Mouse (Mus musculus): ENCODE measurements around the gene Crb2. TPM values are rescaled to one million over a fixed set of nuclear protein-coding genes. Genes with fewer than 3 reads are reported as not detected.

Gene Crb2
- polyA plus RNA-seq (2015; fragmentation: Nextera tagmentation; extraction: Ambion mirVana): 4.2 and 5.3 TPM in 2 replicates

DNA sequence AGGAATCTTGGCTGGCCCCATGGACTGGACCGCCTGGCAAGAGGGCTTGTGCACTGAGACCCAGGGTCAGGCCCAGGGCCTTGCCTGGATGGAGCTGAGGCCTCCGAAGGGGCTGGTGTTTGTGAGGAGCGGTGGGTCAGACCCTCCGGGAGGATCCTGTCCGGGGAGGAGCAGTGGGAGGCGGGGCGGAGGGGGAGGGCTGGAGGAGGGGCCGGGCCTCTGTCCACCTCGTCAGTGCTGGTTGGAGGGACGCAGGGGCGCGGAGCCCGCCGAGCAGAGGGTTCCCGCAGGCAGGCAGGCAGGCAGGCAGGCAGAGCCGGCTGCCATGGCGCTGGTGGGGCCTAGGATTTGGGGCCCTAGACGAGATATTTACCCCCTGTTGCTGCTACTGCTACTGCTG, at the start of gene Crb2:
Gene Crb2 (plus strand): TSS at position 234 of the 400 bp plus-strand sequence.
- Histone ChIP-seq H3K4me3 (ENCODE audit: low read depth, low read length) (peak within 1 kb of the TSS; percentile 30), H3K36me3 (ENCODE audit: control insufficient read depth, insufficient read depth, low read length) (no peaks in the 10 kb centered on the region), H3K9ac (ENCODE audit: low read depth, low read length) (peak within 1 kb of the TSS; percentile 53), H3K4me2 (ENCODE audit: low read length) (peak within 1 kb of the TSS; percentile 43), H3K27ac (ENCODE audit: low read length) (peak within 1 kb of the TSS; percentile 48), H3K4me1 (ENCODE audit: control insufficient read depth, insufficient read depth, low read length) (peaks cover 31% of the 10 kb centered on the region), H3K9me3 (replicated peaks; ENCODE audit: control insufficient read depth, low read length, poor library complexity, severe bottlenecking) (no peaks in the 10 kb centered on the region), H3K27me3 (ENCODE audit: control insufficient read depth, insufficient read depth, low read depth, low read length) (no peaks in the 10 kb centered on the region)
- ATAC-seq: no peak
- WGBS: 7% methylated on average over 18 of the region's 18 CpGs

GRCm38 (mm10) chr2:37731241-37731801, 44.7 kb upstream of the Crb2 start:
- H3K27ac ChIP-seq (ENCODE audit: low read length): no peak overlapping the region
- no peaks in the 10 kb centered on the region for H3K27me3 ChIP-seq (ENCODE audit: control insufficient read depth, insufficient read depth, low read depth, low read length)
- H3K9me3 ChIP-seq (replicated peaks; ENCODE audit: control insufficient read depth, low read length, poor library complexity, severe bottlenecking): no peaks in the 10 kb centered on the region
- no peak overlapping the region for H3K4me2 ChIP-seq (ENCODE audit: low read length)
- no peaks in the 10 kb centered on the region for H3K36me3 ChIP-seq (ENCODE audit: control insufficient read depth, insufficient read depth, low read length)
- peaks cover 9% of the 10 kb centered on the region for H3K4me1 ChIP-seq (ENCODE audit: control insufficient read depth, insufficient read depth, low read length)
- WGBS: 89% methylated on average over 5 of the region's 5 CpGs
- no peak overlapping the region for H3K9ac ChIP-seq (ENCODE audit: low read depth, low read length)
- ATAC-seq: no peak
- H3K4me3 ChIP-seq (ENCODE audit: low read depth, low read length): no peak overlapping the region

GRCm38 (mm10) chr2:37734979-37735806, 40.9 kb upstream of the Crb2 start:
- WGBS: 12% methylated on average over 17 of the region's 17 CpGs
- Histone ChIP-seq H3K4me2 (ENCODE audit: low read length) (peak overlapping the region; percentile 28), H3K4me1 (ENCODE audit: control insufficient read depth, insufficient read depth, low read length) (peaks cover 9% of the 10 kb centered on the region), H3K4me3 (ENCODE audit: low read depth, low read length) (no peak overlapping the region), H3K36me3 (ENCODE audit: control insufficient read depth, insufficient read depth, low read length) (no peaks in the 10 kb centered on the region), H3K27me3 (ENCODE audit: control insufficient read depth, insufficient read depth, low read depth, low read length) (no peaks in the 10 kb centered on the region), H3K9ac (ENCODE audit: low read depth, low read length) (no peak overlapping the region), H3K27ac (ENCODE audit: low read length) (no peak overlapping the region), H3K9me3 (replicated peaks; ENCODE audit: control insufficient read depth, low read length, poor library complexity, severe bottlenecking) (no peaks in the 10 kb centered on the region)
- 0 out of 2 replicates have a peak, but pooled peaks have one; percentile 54 for ATAC-seq

DNA sequence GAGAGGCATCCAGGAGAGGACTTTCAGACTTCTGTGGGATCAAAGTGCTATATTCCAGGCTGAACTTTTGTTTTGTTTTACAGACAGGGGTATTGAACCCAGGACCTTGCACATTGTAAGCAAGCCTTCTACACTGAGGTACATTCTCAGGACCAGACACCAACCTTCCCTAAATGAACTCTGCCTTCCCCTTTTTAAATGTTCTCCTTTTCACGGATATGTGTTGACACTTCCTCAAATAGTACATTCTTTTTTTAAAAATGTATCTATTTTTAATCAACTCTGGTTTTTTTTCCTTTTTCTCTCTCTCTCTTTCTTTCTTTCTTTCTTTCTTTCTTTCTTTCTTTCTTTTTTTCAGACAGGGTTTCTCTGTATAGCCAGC, 40.3 kb upstream of the Crb2 start:
- WGBS: 71% methylated on average over 1 of the region's 1 CpGs
- H3K27ac ChIP-seq (ENCODE audit: low read length): no peak overlapping the region
- H3K4me1 ChIP-seq (ENCODE audit: control insufficient read depth, insufficient read depth, low read length): peaks cover 9% of the 10 kb centered on the region
- no peak for ATAC-seq
- no peak overlapping the region for H3K4me3 ChIP-seq (ENCODE audit: low read depth, low read length)
- H3K36me3 ChIP-seq (ENCODE audit: control insufficient read depth, insufficient read depth, low read length): no peaks in the 10 kb centered on the region
- no peaks in the 10 kb centered on the region for H3K9me3 ChIP-seq (replicated peaks; ENCODE audit: control insufficient read depth, low read length, poor library complexity, severe bottlenecking)
- peak overlapping the region; percentile 28 for H3K4me2 ChIP-seq (ENCODE audit: low read length)
- no peak overlapping the region for H3K9ac ChIP-seq (ENCODE audit: low read depth, low read length)
- no peaks in the 10 kb centered on the region for H3K27me3 ChIP-seq (ENCODE audit: control insufficient read depth, insufficient read depth, low read depth, low read length)

- no peak overlapping the region for H3K4me3 ChIP-seq (ENCODE audit: low read depth, low read length)
- WGBS: 60% methylated on average over 20 of the region's 20 CpGs
- H3K36me3 ChIP-seq (ENCODE audit: control insufficient read depth, insufficient read depth, low read length): no peaks in the 10 kb centered on the region
- H3K27ac ChIP-seq (ENCODE audit: low read length): peak overlapping the region; percentile 6; the same call in 1 of the 2 replicates
- peaks cover 2% of the 10 kb centered on the region; the same call in 1 of the 2 replicates for H3K4me1 ChIP-seq (ENCODE audit: control insufficient read depth, insufficient read depth, low read length)
- H3K9me3 ChIP-seq (replicated peaks; ENCODE audit: control insufficient read depth, low read length, poor library complexity, severe bottlenecking): no peaks in the 10 kb centered on the region
- no peak overlapping the region; the same call in 1 of the 2 replicates for H3K4me2 ChIP-seq (ENCODE audit: low read length)
- H3K27me3 ChIP-seq (ENCODE audit: control insufficient read depth, insufficient read depth, low read depth, low read length): no peaks in the 10 kb centered on the region
- ATAC-seq: peak; percentile 58; the same call in 1 of the 2 replicates
- H3K9ac ChIP-seq (ENCODE audit: low read depth, low read length): no peak overlapping the region
These were observed 34.1 kb upstream of the Crb2 start for GRCm38 (mm10) chr2:37741806-37742554.

DNA sequence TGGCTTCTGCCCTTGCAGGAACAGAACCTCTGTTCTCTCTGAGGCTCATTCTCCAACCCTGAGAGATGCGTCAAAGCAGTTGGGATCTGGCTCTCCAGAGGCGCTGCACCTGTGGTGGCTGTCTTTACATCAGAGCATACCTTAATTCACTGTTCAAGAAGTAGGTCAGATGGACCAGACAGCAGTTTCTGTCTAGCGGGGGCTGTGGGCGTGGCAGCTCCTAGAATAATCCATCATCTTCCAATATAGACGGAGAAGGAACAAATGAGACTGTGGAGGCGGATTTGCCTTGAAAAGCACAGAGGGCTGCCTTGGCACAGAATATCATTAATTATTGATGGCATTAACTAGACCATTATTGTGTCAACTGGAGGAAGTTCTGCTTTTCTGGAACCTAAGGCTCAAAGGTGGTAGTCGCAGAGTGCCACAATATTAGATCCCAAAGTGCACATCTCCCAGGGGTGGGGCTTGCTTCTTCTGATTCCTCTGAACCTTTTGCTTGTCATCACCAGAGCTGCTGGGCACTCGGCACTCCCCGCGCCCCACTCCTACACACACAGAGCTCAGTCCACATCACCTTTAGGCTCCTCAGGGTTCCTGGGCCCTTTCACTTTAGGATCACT, 31.2 kb upstream of the Crb2 start:
- Histone ChIP-seq H3K36me3 (ENCODE audit: control insufficient read depth, insufficient read depth, low read length) (no peaks in the 10 kb centered on the region), H3K9ac (ENCODE audit: low read depth, low read length) (no peak overlapping the region), H3K4me3 (ENCODE audit: low read depth, low read length) (no peak overlapping the region), H3K27me3 (ENCODE audit: control insufficient read depth, insufficient read depth, low read depth, low read length) (no peaks in the 10 kb centered on the region), H3K27ac (ENCODE audit: low read length) (no peak overlapping the region), H3K4me2 (ENCODE audit: low read length) (no peak overlapping the region), H3K4me1 (ENCODE audit: control insufficient read depth, insufficient read depth, low read length) (peaks cover 14% of the 10 kb centered on the region), H3K9me3 (replicated peaks; ENCODE audit: control insufficient read depth, low read length, poor library complexity, severe bottlenecking) (no peaks in the 10 kb centered on the region)
- ATAC-seq: no peak
- 84% methylated on average over 10 of the region's 10 CpGs for WGBS

DNA sequence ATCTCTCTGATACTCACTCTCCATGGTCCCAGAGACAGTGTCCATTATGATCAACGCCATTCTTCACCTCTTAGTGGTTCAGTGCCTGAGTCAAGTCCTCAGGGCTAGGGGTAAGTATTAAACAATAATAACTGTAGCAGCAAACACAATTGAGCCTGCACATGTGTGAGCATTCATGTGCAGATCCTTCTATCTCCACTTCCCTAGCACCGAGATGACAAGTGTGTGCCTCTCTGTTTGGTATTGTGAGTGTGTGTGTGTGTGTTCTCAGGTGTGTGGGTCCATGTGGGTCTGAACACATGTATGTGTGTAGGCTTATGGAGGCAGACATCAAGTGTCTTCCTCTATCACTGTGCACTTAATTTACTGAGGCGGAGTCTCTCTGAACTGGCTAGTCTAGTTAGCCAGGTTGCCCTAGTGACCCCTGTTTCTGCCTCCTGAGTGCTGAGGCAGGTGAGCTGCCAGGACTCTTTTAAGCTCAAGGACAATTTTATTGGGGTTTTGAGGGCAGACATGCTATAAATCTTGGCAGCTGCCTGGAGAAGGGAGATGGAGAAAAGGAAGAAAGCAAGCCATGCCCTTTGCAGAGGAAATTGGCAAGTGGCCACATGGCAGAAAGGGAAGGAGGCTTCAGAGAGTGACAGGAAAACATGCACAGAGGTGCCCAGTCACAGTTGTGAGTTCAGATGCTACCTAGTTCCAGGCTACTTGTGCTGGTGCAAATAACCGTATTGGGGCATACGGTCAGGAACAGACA, 29.6 kb upstream of the Crb2 start:
- H3K4me2 ChIP-seq (ENCODE audit: low read length): no peak overlapping the region
- no peak for ATAC-seq
- H3K9ac ChIP-seq (ENCODE audit: low read depth, low read length): no peak overlapping the region
- no peaks in the 10 kb centered on the region for H3K9me3 ChIP-seq (replicated peaks; ENCODE audit: control insufficient read depth, low read length, poor library complexity, severe bottlenecking)
- H3K36me3 ChIP-seq (ENCODE audit: control insufficient read depth, insufficient read depth, low read length): no peaks in the 10 kb centered on the region
- H3K4me1 ChIP-seq (ENCODE audit: control insufficient read depth, insufficient read depth, low read length): peaks cover 14% of the 10 kb centered on the region
- H3K27ac ChIP-seq (ENCODE audit: low read length): no peak overlapping the region
- H3K27me3 ChIP-seq (ENCODE audit: control insufficient read depth, insufficient read depth, low read depth, low read length): no peaks in the 10 kb centered on the region
- 90% methylated on average over 5 of the region's 5 CpGs for WGBS
- H3K4me3 ChIP-seq (ENCODE audit: low read depth, low read length): no peak overlapping the region

- Histone ChIP-seq H3K4me3 (ENCODE audit: low read depth, low read length) (no peak overlapping the region), H3K9ac (ENCODE audit: low read depth, low read length) (no peak overlapping the region), H3K36me3 (ENCODE audit: control insufficient read depth, insufficient read depth, low read length) (no peaks in the 10 kb centered on the region), H3K9me3 (replicated peaks; ENCODE audit: control insufficient read depth, low read length, poor library complexity, severe bottlenecking) (no peaks in the 10 kb centered on the region), H3K4me2 (ENCODE audit: low read length) (no peak overlapping the region), H3K27me3 (ENCODE audit: control insufficient read depth, insufficient read depth, low read depth, low read length) (no peaks in the 10 kb centered on the region), H3K27ac (ENCODE audit: low read length) (peak overlapping the region; percentile 30; the same call in 1 of the 2 replicates), H3K4me1 (ENCODE audit: control insufficient read depth, insufficient read depth, low read length) (peaks cover 12% of the 10 kb centered on the region)
- ATAC-seq: peak; percentile 66; the same call in 1 of the 2 replicates
- WGBS: 46% methylated on average over 2 of the region's 2 CpGs
These were observed 28.1 kb upstream of the Crb2 start for GRCm38 (mm10) chr2:37747909-37748308.

All from midbrain, embryonic 16.5 days (tissue).